Mouse (Mus musculus): ENCODE measurements around the gene Bcar3. TPM values are rescaled to one million over a fixed set of nuclear protein-coding genes. Genes with fewer than 3 reads are reported as not detected.

Gene Bcar3
- polyA plus RNA-seq, 1 experiment from 2014 or later: 6.9 TPM

MicroRNAs within 50 kb of the gene (microRNA counts, 519-probe panel; counts per million panel counts)
- microRNA mmu-miR-760: not detected

Small RNAs within 50 kb of the gene (microRNA-seq; reads per million reads assigned to microRNA genes)
- gene Mir760: 158 reads per million, percentile 57 among the genes with 10 or more reads in this experiment
- not detected for gene Mir7657

Other genes starting within 250 kb of the Bcar3 start
- 1.8 and 2.2 TPM in 2 replicates for gene Abca4, start 249.7 kb upstream of the Bcar3 start, polyA plus RNA-seq (2016; fragmentation: Nextera tagmentation; extraction: Ambion mirVana)
- 60.7 and 64.0 TPM in 2 replicates for gene Gclm, start 48.6 kb upstream of the Bcar3 start, polyA plus RNA-seq (2016; fragmentation: Nextera tagmentation; extraction: Ambion mirVana)
- gene Dnttip2, start 19.7 kb upstream of the Bcar3 start, polyA plus RNA-seq (2016; fragmentation: Nextera tagmentation; extraction: Ambion mirVana): 86.5 and 90.5 TPM in 2 replicates